Mouse (Mus musculus): ENCODE measurements at regions not wholly inside any gene's neighbourhood (a gene's known extent, or its start where the extent isn't known, plus 50 kb on each side); places are given as distances from the start of the nearest gene placed in this dataset.

- TF ChIP-seq CTCF (IDR thresholded peaks at IDR 0.05; ENCODE audit: low read depth, low read length): no peak
- no peak for TF ChIP-seq POLR2A (IDR thresholded peaks at IDR 0.05; ENCODE audit: extremely low read depth, insufficient read depth, low read length)
These were observed 307.8 kb downstream of the Tecrl start for GRCm38 (mm10) chr5:83047214-83047613.
